Mouse (Mus musculus) cerebellum, adult 11-12 months (tissue): ENCODE measurements around the gene Snx19.

ENCODE experiments used
- DNase-seq: peaks from one replicate; pipeline ENCODE4 v3.0.0; 2022

The Snx19 gene

GRCm38 (mm10) chr9:30426882-30427632 lies at the start of gene Snx19:
Snx19 (plus strand) TSS chr9:30427108.
- DNase-seq = peak; percentile 88

DNA sequence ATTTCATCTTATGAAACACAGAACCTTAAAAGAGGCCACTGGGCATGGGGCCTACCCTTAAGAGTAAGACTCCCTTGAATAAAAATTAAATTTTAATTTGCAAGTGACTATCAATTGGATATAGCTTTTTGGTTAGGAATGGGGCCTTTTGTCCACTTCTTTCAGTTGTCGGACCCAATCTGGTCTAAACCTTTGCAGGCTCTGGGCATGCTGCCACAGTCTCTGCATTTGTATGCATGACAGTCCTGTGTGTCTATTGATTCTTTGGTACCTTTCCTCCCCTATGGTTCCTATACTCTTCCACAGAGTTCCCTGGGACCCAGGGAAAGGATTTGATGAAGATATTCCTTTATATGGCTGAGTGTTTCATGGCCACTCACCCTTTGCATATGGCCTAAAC lies 26.1 kb upstream of the Snx19 start:
- DNase-seq = no peak

GRCm38 (mm10) chr9:30422940-30423339 lies 4.0 kb upstream of the Snx19 start:
- DNase-seq = peak; percentile 53

GRCm38 (mm10) chr9:30425178-30425577 lies 1.7 kb upstream of the Snx19 start:
- peak; percentile 93 for DNase-seq

DNA sequence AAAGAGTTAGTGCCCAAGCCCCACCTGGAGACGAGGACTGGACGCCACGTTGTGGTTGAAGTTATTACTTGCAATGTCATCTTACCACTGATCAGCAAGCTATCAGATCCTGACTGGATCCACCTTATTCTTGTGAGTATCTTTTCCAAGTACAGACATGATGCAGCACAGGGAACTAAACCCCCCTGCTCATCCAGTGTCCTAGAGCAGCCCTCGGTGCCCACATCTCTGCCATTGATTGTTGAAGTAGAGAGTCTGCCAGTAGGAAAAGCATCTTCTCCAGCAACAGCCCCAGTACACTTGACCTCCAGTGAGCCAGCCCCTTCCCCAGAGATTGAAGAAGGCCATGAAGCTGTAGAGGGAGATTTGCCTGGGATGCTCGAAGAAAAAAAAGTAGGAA lies 1.3 kb downstream of the Snx19 start:
- no peak for DNase-seq

- DNase-seq = no peak
These were observed 3.5 kb downstream of the Snx19 start for GRCm38 (mm10) chr9:30430447-30430846.

GRCm38 (mm10) chr9:30431909-30432308 lies 5.0 kb downstream of the Snx19 start:
- no peak for DNase-seq

DNA sequence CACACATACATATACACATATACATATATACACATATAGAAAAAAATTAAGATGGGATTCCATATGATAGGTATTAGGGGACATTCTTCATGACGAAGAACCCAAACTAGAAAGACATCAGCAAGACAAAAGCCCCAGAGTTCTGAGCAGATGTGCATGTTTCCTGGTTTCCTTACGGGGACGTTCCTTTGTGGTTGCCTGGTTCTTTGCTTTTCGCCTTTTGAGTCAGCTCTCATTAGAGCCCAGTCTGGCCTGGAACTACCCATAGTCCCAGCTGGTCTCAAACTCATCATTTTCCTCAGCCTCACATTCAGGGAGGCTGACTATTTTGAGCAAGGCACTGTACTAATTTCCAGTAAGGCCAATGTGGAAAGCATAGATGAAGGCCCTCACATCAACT lies 7.0 kb downstream of the Snx19 start:
- DNase-seq = no peak

- DNase-seq = no peak
These were observed 9.1 kb downstream of the Snx19 start for GRCm38 (mm10) chr9:30435902-30436585.

GRCm38 (mm10) chr9:30438505-30438904 lies 11.6 kb downstream of the Snx19 start:
- DNase-seq = no peak

DNA sequence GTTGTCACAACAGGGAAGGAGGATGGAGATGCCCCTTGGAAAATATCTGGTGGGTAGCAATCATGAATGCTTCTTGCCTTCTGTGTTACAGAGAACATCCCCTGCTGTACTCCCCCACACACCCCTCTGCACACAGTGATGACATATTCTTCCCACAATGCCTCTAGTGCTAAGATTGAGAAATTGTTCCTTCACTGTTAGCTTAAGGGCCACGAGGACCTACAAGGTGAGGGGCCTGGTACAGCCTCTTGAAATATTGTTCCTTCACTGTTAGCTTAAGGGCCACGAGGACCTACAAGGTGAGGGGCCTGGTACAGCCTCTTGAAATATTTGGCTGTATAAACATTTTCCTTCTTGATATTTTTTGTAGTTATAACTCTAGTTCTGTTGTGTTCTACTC lies 14.9 kb downstream of the Snx19 start:
- DNase-seq = no peak

DNA sequence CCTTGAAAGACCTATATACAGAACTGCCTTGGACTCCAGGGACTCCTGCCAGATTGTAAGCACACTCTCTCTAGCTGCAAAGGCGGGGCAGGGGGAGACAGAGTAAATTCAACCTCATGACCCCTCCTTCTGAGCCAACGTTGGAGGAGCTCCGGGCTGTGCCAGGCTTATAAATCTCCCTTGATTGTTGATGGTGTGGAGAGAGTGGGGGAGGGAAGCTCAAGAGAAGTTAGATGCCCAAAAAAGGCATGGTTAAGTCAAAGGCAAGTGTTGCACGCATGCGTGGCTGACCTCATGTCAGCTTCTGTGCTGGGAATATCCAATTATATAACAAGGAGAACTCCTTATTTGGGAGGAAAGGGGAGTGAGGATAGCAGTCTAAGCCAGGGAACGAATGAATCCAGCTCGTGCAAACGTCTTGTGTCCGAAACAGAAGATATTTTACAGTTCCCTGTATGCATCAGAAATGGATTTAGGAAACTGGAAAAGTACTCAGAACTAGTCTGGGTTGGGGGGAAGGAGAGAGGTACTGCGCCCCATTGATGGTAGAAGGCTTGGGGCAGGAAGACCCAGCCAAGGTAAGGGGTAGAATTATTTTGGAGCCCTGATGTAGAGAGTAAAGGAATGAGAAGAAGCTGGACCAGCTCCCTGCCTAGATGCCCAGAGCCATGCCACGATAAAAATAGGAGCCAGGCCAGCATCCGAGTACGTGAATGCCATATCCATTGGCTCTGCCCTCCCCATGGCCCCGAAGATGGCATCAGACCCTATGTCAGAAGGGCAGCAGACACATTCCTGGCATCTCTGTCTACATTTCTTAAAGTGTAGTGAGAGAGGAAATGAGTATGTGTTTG lies 18.6 kb downstream of the Snx19 start:
- no peak for DNase-seq

DNA sequence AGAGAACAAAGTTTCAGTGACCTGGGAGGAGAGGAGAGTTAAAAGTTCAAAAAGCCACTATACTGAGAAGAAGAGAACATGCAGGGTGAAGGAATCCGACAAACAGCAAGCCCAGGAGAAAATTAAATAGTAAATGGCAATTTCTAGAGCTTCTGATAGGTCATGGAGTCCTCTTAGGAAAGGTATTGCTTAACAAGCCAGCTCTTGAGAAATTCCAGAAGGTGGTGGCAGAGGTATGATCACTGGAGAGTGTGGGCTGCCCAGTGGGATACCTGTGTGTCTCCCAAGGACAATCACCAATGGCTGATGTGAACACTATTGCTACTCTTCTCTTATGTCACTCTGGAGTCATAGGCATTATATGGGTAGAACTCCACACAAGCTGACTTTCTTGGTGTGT lies 19.2 kb downstream of the Snx19 start:
- no peak for DNase-seq

DNA sequence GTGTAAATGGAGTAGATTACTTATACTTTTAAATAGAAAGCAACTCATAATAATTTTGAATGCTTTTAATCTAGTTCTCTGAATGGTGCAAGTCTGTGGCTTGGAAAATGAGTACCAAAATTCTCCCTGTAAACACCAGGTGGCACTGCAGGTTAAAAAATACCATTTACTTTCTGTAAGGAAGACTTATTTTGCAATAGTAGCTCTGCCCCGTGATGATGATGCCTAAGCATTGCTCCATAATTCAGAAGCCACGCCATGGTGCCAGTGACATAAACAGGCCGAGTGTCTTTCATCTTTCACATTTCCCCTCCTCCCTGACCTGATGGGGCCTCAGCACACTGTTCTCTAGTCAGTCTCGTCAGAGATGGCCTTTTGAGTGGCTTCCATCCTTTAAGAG lies 21.6 kb downstream of the Snx19 start:
- no peak for DNase-seq

- DNase-seq = no peak
These were observed 23.0 kb downstream of the Snx19 start for GRCm38 (mm10) chr9:30449862-30450261.

DNA sequence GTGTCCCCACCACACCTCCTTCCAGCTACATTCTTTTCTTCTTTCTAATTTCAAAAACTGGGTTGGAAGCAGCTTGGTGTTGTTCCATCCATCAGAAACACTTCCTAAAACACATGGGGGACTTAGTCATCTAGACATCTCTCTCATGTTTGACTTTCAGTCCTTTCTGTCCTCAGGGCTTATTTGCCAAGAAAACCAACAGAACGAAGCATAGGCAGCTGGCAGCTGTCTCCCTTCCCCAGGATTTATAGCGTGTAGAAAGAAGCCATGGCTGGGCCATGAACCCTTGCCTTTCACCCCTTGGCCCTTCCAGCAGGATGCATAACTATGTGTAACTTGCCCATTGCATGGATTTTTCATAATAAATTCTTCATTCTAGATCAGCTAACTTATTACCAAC lies 23.9 kb downstream of the Snx19 start:
- DNase-seq = no peak

DNA sequence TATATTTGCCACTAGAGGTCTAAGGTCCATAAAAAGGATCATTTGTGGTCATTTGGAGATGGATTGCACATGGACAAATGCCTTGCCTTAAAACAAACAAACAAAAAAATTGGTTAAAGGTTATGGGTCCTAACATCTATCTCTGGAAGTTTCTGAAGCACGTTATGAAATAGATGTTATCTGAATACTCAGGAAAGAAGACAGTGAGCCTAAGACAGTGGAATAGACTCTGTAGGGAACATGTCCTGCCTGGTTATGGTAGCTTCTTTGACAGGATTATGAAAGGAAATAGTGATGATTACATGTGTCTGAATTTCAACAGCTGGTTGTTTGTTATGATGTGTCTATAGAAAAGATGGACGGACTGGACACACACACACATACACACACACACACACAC lies 27.6 kb downstream of the Snx19 start:
- no peak for DNase-seq

GRCm38 (mm10) chr9:30456250-30456649 lies 29.3 kb downstream of the Snx19 start:
- DNase-seq = no peak

- DNase-seq = no peak
These were observed 33.6 kb downstream of the Snx19 start for GRCm38 (mm10) chr9:30460501-30460900.

DNA sequence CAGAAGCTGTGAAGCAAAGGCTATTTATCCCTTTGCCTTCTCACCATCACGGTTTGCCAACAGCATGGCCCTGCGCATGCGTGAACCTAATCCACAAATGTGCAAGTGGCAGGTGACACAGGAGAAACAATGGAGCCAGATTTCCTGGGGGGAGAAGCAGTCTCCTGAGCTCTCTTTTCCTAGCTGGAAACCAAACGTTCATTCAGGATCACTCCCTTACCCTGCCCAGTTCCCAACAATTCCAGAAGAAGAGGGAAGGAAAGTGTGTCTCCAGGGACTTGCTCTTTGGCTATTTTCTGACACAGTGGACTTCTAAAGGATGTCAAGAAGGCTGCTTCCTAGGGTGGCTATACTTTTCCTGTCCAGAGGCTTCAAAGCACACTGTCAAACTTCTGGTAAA lies 37.8 kb downstream of the Snx19 start:
- no peak for DNase-seq

GRCm38 (mm10) chr9:30480043-30480442 lies 53.1 kb downstream of the Snx19 start:
- DNase-seq = no peak

DNA sequence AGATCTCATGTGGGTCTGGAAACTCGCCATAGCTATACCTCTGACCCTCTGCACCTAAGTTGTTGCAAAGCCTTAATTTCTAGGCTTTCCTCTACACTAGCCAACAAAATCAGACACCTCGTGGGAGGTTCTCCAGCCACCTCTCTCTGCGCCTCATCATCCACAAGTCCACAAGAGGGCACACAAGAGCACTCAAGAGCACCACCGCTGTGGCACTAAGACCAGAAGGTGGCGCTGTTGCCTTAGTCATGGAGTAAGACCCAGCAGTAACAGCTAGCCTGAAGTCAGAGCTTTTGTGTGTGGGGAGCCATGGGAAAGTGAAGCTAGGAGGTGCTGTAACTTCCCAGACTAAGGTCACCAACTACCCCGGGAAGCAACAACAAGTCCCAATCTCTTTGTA lies 53.6 kb downstream of the Snx19 start:
- peak; percentile 81 for DNase-seq

- DNase-seq = no peak
These were observed 55.2 kb downstream of the Snx19 start for GRCm38 (mm10) chr9:30482116-30482515.

DNA sequence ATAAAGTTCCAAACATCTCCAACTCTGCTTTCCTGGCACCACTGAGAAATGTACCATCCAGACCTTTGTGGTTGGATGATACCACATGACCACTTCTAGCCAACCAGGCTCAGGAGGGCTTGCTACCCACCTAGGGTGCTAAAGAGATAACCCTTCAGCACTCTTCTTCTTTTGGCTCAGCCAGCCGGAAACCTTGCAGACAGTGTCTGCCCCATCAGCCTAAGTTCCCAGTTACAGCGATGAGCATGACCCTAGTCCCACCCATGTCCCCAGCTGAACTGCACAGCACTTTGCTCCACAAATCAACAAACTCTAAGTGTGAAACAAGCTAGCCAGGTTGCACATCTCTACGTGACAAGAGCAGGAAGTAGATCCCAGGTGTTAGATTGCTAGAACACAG lies 57.3 kb downstream of the Snx19 start:
- DNase-seq = no peak
